Mouse (Mus musculus) liver, embryonic 14.5 days (tissue): ENCODE measurements around the gene Ift74.

Source experiments
- CTCF ChIP-seq: IDR thresholded peaks from 2 replicates; pipeline ENCODE4 v1.5.1; 2016; ENCODE audit warnings: antibody characterized with exemption, low read depth, control low read depth
- EP300 ChIP-seq: IDR thresholded peaks from 2 replicates; pipeline ENCODE4 v1.6.1; 2016; ENCODE audit warnings: antibody characterized with exemption, low read depth

GRCm38 (mm10) chr4:94620077-94620476, 5.8 kb downstream of the Ift74 start:
- no peak for TF ChIP-seq CTCF
- no peak for TF ChIP-seq EP300
